Mouse (Mus musculus): Measurements from ENCODE around the gene Gm16405.
"Not testable (repeated sequence)": the region's sequence is repeated elsewhere in the genome, so short reads cannot be mapped to it uniquely, and the experiment has no call there.

Gene Gm16405

GRCm38 (mm10) chrX:54530908-54531307 lies at the start of gene Gm16405:
Gm16405 (plus strand) TSS chrX:54531208.
- DNase-seq (ENCODE audit: low spot score in 2 of 2), result not testable (repeated sequence)
